ENCODE assay signal across 27 mouse cellular contexts in the genomic region with DNA sequence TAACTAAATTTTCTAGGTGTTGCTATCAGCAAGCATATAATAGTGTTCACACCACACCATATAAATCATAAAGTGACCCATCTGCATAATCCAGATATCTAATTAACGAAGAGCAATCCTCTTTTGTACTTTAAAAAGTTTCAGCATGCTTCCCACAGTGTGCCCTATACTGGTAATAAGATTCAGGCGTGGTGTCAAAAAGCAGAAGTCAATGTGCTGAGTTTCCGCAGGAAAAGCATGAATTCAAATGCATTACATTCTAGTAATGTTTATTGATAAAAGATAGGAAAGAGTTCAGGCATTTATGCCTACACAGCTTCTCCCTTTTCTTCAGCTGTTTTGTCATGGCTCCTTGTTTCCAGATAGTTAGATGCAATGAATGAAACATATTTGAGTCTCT.
"Had no signal": no experiment of that assay in that cellular context is flagged by ENCODE, and none has a peak within 500 bp of the region (broad histone marks: within the 10 kb centered on the region; RNA-seq: fewer than 3 reads in every experiment).

No protein-coding gene starts in this region.

- ATAC-seq: hindbrain, embryonic 16.5 days; inflammation-experienced regulatory T-cells, adult 6 months; intestine, embryonic 15.5 days; intestine, postnatal 0 days had no signal

- DNase-seq: gastrocnemius, adult 2 months; gastrocnemius, postnatal 10 days; gastrocnemius, postnatal 25 days; heart, adult 11 months; heart, adult 2 months; heart, postnatal 14 days; heart, postnatal 36 days; kidney, adult 18-20 months; kidney, adult 8-10 months; kidney, postnatal 10 days; kidney, postnatal 25 days; kidney, postnatal 4 days; liver; liver, embryonic 13.5 days had no signal

- H3K4me3 ChIP-seq: gastrocnemius, adult 2 months; heart, adult 2 months; heart, embryonic 13.5 days; heart, embryonic 15.5 days; hindbrain, embryonic 10.5 days; hindbrain, embryonic 12.5 days; intestine, embryonic 15.5 days; left cerebral cortex, adult 2 months; limb, embryonic 10.5 days; limb, embryonic 12.5 days; liver, embryonic 13.5 days; liver, embryonic 15.5 days had no signal

- H3K27ac ChIP-seq: gastrocnemius, adult 2 months; heart, adult 2 months; heart, embryonic 13.5 days; heart, embryonic 15.5 days; hindbrain, embryonic 10.5 days; hindbrain, embryonic 12.5 days; hindbrain, embryonic 14.5 days; intestine, embryonic 15.5 days; left cerebral cortex, adult 2 months; limb, embryonic 10.5 days; limb, embryonic 12.5 days; liver, embryonic 13.5 days; liver, embryonic 15.5 days had no signal
